Mouse (Mus musculus): ENCODE results near the gene Adora3.

Gene Adora3

GRCm38 (mm10) chr3:105876022-105876421 is 5.4 kb downstream of the Adora3 start:
- DNase-seq (ENCODE audit: low spot score): no peak

GRCm38 (mm10) chr3:105877252-105877803 is 6.7 kb downstream of the Adora3 start:
- DNase-seq (ENCODE audit: low spot score): no peak

- DNase-seq (ENCODE audit: low spot score): no peak
Measured at GRCm38 (mm10) chr3:105877919-105878318, 7.3 kb downstream of the Adora3 start.

- no peak for DNase-seq (ENCODE audit: low spot score)
Measured at GRCm38 (mm10) chr3:105878751-105879150, 8.1 kb downstream of the Adora3 start.

- no peak for DNase-seq (ENCODE audit: low spot score)
Measured at GRCm38 (mm10) chr3:105880419-105880818, 9.8 kb downstream of the Adora3 start.

- DNase-seq (ENCODE audit: low spot score): no peak
Measured at GRCm38 (mm10) chr3:105882105-105882504, 11.4 kb downstream of the Adora3 start.

GRCm38 (mm10) chr3:105883111-105883510 is 12.5 kb downstream of the Adora3 start:
- DNase-seq (ENCODE audit: low spot score): no peak

- peak; percentile 16 for DNase-seq (ENCODE audit: low spot score)
Measured at GRCm38 (mm10) chr3:105888961-105889360, 18.3 kb downstream of the Adora3 start.

GRCm38 (mm10) chr3:105890220-105890619 is 19.6 kb downstream of the Adora3 start:
- DNase-seq (ENCODE audit: low spot score): peak; percentile 34

- peak; percentile 20 for DNase-seq (ENCODE audit: low spot score)
Measured at GRCm38 (mm10) chr3:105891141-105891540, 20.5 kb downstream of the Adora3 start.

GRCm38 (mm10) chr3:105891760-105892571 is 21.3 kb downstream of the Adora3 start:
- peak; percentile 39 for DNase-seq (ENCODE audit: low spot score)

GRCm38 (mm10) chr3:105892572-105893495 is 22.2 kb downstream of the Adora3 start:
- DNase-seq (ENCODE audit: low spot score): peak; percentile 36

- peak; percentile 53 for DNase-seq (ENCODE audit: low spot score)
Measured at GRCm38 (mm10) chr3:105893941-105894391, 23.3 kb downstream of the Adora3 start.

- peak; percentile 95 for DNase-seq (ENCODE audit: low spot score)
Measured at GRCm38 (mm10) chr3:105894601-105895592, 24.2 kb downstream of the Adora3 start.

GRCm38 (mm10) chr3:105896811-105897210 is 26.2 kb downstream of the Adora3 start:
- DNase-seq (ENCODE audit: low spot score): peak; percentile 19

GRCm38 (mm10) chr3:105898325-105898724 is 27.7 kb downstream of the Adora3 start:
- DNase-seq (ENCODE audit: low spot score): peak; percentile 43

- no peak for DNase-seq (ENCODE audit: low spot score)
Measured at GRCm38 (mm10) chr3:105898861-105899260, 28.2 kb downstream of the Adora3 start.

GRCm38 (mm10) chr3:105899394-105900147 is 28.9 kb downstream of the Adora3 start:
- peak; percentile 89 for DNase-seq (ENCODE audit: low spot score)

- no peak for DNase-seq (ENCODE audit: low spot score)
Measured at GRCm38 (mm10) chr3:105900266-105900665, 29.6 kb downstream of the Adora3 start.

GRCm38 (mm10) chr3:105900716-105901115 is 30.1 kb downstream of the Adora3 start:
- no peak for DNase-seq (ENCODE audit: low spot score)

All from testis, postnatal 10 days (tissue).